Mouse (Mus musculus) hindbrain, embryonic 13.5 days (tissue): ENCODE results near the gene Spryd4. TPM values are rescaled to one million over a fixed set of nuclear protein-coding genes. Genes with fewer than 3 reads are reported as not detected.
"Not testable (repeated sequence)": the region's sequence is repeated elsewhere in the genome, so short reads cannot be mapped to it uniquely, and the experiment has no call there.

ENCODE experiments used
- ATAC-seq: fragments of 200-750 bp; cut with Nextera tagmentation; 2 replicates; pipeline ENCODE4 v1.8.0; 2017; ENCODE audit warnings: moderate TSS enrichment; ENCODE audit not compliant: low FRiP score
- H3K27ac ChIP-seq: fragments of 300-500 bp; sonication (generic); 2 replicates; pipeline ENCODE4 v1.5.1; 2015; ENCODE audit warnings: inconsistent platforms, mild to moderate bottlenecking, moderate library complexity
- H3K27me3 ChIP-seq: fragments of 300-500 bp; sonication (generic); 2 replicates; pipeline ENCODE4 v1.6.1; 2015; ENCODE audit warnings: mild to moderate bottlenecking, inconsistent platforms
- H3K36me3 ChIP-seq: fragments of 300-500 bp; sonication (generic); 2 replicates; pipeline ENCODE4 v1.6.1; 2015; ENCODE audit warnings: mild to moderate bottlenecking, inconsistent platforms
- H3K4me1 ChIP-seq: fragments of 300-500 bp; sonication (generic); replicated peaks from 2 replicates; pipeline ENCODE4 v1.6.1; 2015; ENCODE audit warnings: inconsistent platforms
- H3K4me2 ChIP-seq: fragments of 300-500 bp; sonication (generic); 2 replicates; pipeline ENCODE4 v1.6.1; 2015; ENCODE audit warnings: inconsistent platforms, mild to moderate bottlenecking, moderate library complexity
- H3K4me3 ChIP-seq: fragments of 300-500 bp; sonication (generic); 2 replicates; pipeline ENCODE4 v1.5.1; 2015; ENCODE audit warnings: mild to moderate bottlenecking, inconsistent platforms
- H3K9ac ChIP-seq: fragments of 300-500 bp; sonication (generic); 2 replicates; pipeline ENCODE4 v1.6.1; 2015; ENCODE audit warnings: mild to moderate bottlenecking, inconsistent platforms
- H3K9me3 ChIP-seq: fragments of 300-500 bp; sonication (generic); 2 replicates; pipeline ENCODE4 v1.6.1; 2016; ENCODE audit warnings: inconsistent platforms
- WGBS: fragments of 180-500 bp; shearing (Covaris S2); methylation state at CpG from one replicate; pipeline ENCODE4 v1.1.7; 2015; 5-methylcytosine and 5-hydroxymethylcytosine counted together
- polyA plus RNA-seq: library from polyadenylated mRNA; unstranded; fragments of >200 nt; fragmentation: Nextera tagmentation; extraction: Ambion mirVana; gene quantifications from 2 replicates; pipeline ENCODE4 v1.2.1, GENCODE M21; 2015

Gene Spryd4
- polyA plus RNA-seq, 1 experiment from 2014 or later = 19.6 TPM

- 94% methylated on average over 18 of the region's 18 CpGs for WGBS
- no peak overlapping the region for H3K4me2 ChIP-seq
- H3K4me3 ChIP-seq = no peak overlapping the region
- ATAC-seq = no peak
- H3K27me3 ChIP-seq = peaks cover 11% of the 10 kb centered on the region
- no peaks in the 10 kb centered on the region for H3K4me1 ChIP-seq
- H3K9ac ChIP-seq = no peak overlapping the region
- H3K9me3 ChIP-seq = no peaks in the 10 kb centered on the region
- no peak overlapping the region for H3K27ac ChIP-seq
- H3K36me3 ChIP-seq = no peaks in the 10 kb centered on the region
Measured at GRCm38 (mm10) chr10:128218387-128219117, 6.9 kb upstream of the Spryd4 start.

DNA sequence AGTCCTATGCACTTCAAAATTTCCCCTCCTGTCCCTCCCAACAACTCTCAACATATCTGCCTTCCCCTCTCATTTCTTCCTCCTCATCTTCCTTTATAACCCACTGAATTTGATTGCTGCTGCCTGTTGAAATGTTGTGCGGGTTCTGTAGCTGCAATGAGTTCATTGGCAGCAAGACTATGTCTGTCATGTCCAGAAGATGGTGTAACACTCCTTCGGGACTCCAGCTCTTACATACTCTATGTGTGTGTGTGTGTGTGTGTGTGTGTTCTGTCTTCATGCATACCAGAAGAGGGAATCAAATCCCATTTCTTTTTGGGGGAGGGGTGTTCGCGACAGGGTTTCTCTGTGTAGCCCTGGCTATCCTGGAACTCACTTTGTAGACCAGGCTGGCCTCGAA lies 3.4 kb upstream of the Spryd4 start:
- Histone ChIP-seq H3K4me2 (no peak overlapping the region), H3K4me1 (peaks cover 14% of the 10 kb centered on the region), H3K27me3 (peaks cover 16% of the 10 kb centered on the region), H3K36me3 (no peaks in the 10 kb centered on the region), H3K9me3 (no peaks in the 10 kb centered on the region), H3K27ac (no peak overlapping the region), H3K9ac (no peak overlapping the region), H3K4me3 (no peak overlapping the region)
- ATAC-seq = no peak
- WGBS = 94% methylated on average over 5 of the region's 5 CpGs

GRCm38 (mm10) chr10:128214112-128214511 lies 2.5 kb upstream of the Spryd4 start:
- peaks cover 16% of the 10 kb centered on the region for H3K27me3 ChIP-seq
- not testable (repeated sequence) for ATAC-seq, H3K4me2 ChIP-seq, H3K27ac ChIP-seq, H3K9me3 ChIP-seq, H3K9ac ChIP-seq, H3K36me3 ChIP-seq, H3K4me3 ChIP-seq
- H3K4me1 ChIP-seq = peaks cover 14% of the 10 kb centered on the region
- WGBS = 93% methylated on average over 4 of the region's 4 CpGs

DNA sequence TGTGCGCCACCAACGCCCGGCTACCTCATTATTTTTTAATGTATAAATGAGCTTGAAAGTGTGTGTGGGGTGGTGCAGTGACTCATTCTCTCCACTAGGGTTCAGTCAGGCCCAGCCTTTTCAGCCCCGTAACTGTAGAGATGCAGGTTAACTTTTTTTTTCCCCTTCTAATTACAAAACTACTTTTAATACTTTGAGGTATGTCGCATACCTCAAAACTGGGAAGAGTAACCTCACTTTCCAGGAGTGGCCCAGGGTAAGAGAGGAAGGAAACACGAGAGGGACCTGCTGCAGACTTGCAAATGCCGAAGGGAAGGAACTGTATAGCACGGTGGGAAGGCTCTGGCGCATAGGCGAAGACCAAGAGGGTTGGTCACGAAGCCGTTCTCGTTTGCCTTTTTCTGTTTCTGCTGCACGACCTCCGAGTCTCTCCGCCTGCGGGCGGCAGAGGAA lies 1.3 kb upstream of the Spryd4 start:
- H3K9ac ChIP-seq = no peak overlapping the region

GRCm38 (mm10) chr10:128212148-128212547 lies 541 bp upstream of the Spryd4 start:
- H3K27me3 ChIP-seq = peaks cover 16% of the 10 kb centered on the region
- H3K9ac ChIP-seq = peak overlapping the region; percentile 76
- 0 out of 2 replicates have a peak, but pooled peaks have one; percentile 16 for ATAC-seq
- peaks cover 6% of the 10 kb centered on the region; the same call in 1 of the 2 replicates for H3K36me3 ChIP-seq
- H3K4me3 ChIP-seq = peak overlapping the region; percentile 58
- H3K4me2 ChIP-seq = peak overlapping the region; percentile 79
- peaks cover 14% of the 10 kb centered on the region for H3K4me1 ChIP-seq
- 46% methylated on average over 6 of the region's 6 CpGs for WGBS
- no peaks in the 10 kb centered on the region for H3K9me3 ChIP-seq
- H3K27ac ChIP-seq = peak overlapping the region; percentile 49; the same call in 1 of the 2 replicates

More for the DNA sequence above, 1.3 kb upstream of the Spryd4 start:
- 0 out of 2 replicates have a peak, but pooled peaks have one; percentile 15 for ATAC-seq
- Histone ChIP-seq H3K27ac (no peak overlapping the region), H3K4me3 (peak overlapping the region; percentile 21), H3K4me2 (peak overlapping the region; percentile 50), H3K27me3 (peaks cover 16% of the 10 kb centered on the region), H3K4me1 (peaks cover 14% of the 10 kb centered on the region), H3K36me3 (0 out of 2 replicates have a peak, but pooled peaks cover 4% of the 10 kb centered on the region), H3K9me3 (no peaks in the 10 kb centered on the region)
- under 1% methylated on average over 18 of the region's 18 CpGs for WGBS

- Histone ChIP-seq H3K27ac (no peak overlapping the region), H3K27me3 (peaks cover 16% of the 10 kb centered on the region), H3K4me2 (peak overlapping the region; percentile 79), H3K4me1 (peaks cover 14% of the 10 kb centered on the region), H3K9me3 (no peaks in the 10 kb centered on the region), H3K36me3 (peaks cover 13% of the 10 kb centered on the region), H3K4me3 (peak overlapping the region; percentile 58), H3K9ac (peak overlapping the region; percentile 76)
- WGBS = 37% methylated on average over 14 of the region's 14 CpGs
- ATAC-seq = 0 out of 2 replicates have a peak, but pooled peaks have one; percentile 40
Measured at GRCm38 (mm10) chr10:128210954-128211353, 653 bp downstream of the Spryd4 start.

DNA sequence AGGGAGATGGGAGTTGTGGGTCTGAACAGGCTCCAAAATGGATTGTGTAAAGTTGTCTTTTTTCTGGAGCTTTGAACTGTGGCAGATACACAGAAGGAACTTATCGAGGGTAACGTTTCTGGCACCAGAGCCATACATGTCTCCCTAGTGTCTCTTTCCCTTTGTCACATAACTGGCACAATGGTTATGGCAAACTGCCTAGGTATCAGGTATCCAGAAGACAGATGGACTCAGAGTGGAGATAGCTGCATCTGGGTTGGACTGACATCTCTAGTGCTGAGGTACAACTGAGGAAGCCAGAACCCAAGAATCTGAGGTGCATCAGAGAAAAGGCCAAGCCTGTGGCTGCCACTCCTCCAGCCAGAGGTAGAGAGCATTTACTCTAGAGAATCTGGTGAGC lies 1.5 kb downstream of the Spryd4 start:
- no peak for ATAC-seq
- Histone ChIP-seq H3K9ac (peak overlapping the region; percentile 76; the same call in 1 of the 2 replicates), H3K4me1 (peaks cover 14% of the 10 kb centered on the region), H3K27me3 (peaks cover 16% of the 10 kb centered on the region), H3K4me3 (no peak overlapping the region), H3K27ac (no peak overlapping the region), H3K36me3 (peaks cover 13% of the 10 kb centered on the region), H3K9me3 (no peaks in the 10 kb centered on the region), H3K4me2 (no peak overlapping the region)
- WGBS = 93% methylated on average over 2 of the region's 2 CpGs

- Histone ChIP-seq H3K4me1 (peaks cover 14% of the 10 kb centered on the region), H3K27me3 (peaks cover 13% of the 10 kb centered on the region), H3K4me2 (no peak overlapping the region), H3K36me3 (peaks cover 13% of the 10 kb centered on the region), H3K4me3 (no peak overlapping the region), H3K9me3 (no peaks in the 10 kb centered on the region), H3K9ac (no peak overlapping the region), H3K27ac (no peak overlapping the region)
- 92% methylated on average over 11 of the region's 11 CpGs for WGBS
- no peak for ATAC-seq
Measured at GRCm38 (mm10) chr10:128209311-128210009, 2.1 kb downstream of the Spryd4 start.

GRCm38 (mm10) chr10:128208326-128208725 lies 3.3 kb downstream of the Spryd4 start:
- Histone ChIP-seq H3K36me3 (peaks cover 13% of the 10 kb centered on the region), H3K4me2 (no peak overlapping the region), H3K27me3 (peaks cover 2% of the 10 kb centered on the region), H3K4me3 (no peak overlapping the region), H3K4me1 (peaks cover 14% of the 10 kb centered on the region), H3K9me3 (no peaks in the 10 kb centered on the region), H3K27ac (no peak overlapping the region), H3K9ac (no peak overlapping the region)
- 94% methylated on average over 10 of the region's 10 CpGs for WGBS
- no peak for ATAC-seq

DNA sequence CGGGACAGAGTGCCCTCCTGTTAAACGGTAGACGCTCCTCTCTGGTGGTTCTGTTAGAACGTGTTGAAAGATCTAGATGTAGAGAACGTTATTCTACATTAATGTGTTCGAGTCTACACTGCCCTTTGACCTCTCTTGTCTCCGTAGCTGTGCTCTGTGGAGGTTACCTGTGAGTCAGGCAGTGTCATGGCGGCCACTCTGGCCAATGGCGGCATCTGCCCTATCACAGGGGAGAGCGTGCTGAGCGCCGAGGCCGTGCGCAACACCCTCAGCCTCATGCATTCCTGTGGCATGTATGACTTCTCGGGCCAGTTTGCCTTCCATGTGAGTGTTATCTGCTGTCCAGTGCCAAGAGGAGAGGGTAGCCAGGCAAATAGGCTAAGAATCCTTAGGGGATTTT lies 6.7 kb downstream of the Spryd4 start:
- no peaks in the 10 kb centered on the region for H3K27me3 ChIP-seq
- H3K36me3 ChIP-seq = peaks cover 13% of the 10 kb centered on the region
- no peak overlapping the region for H3K9ac ChIP-seq
- no peak overlapping the region for H3K27ac ChIP-seq
- H3K9me3 ChIP-seq = no peaks in the 10 kb centered on the region
- H3K4me1 ChIP-seq = no peaks in the 10 kb centered on the region
- WGBS = 91% methylated on average over 15 of the region's 15 CpGs
- no peak overlapping the region for H3K4me3 ChIP-seq
- no peak overlapping the region for H3K4me2 ChIP-seq
- no peak for ATAC-seq

GRCm38 (mm10) chr10:128201856-128202255 lies 9.8 kb downstream of the Spryd4 start:
- 77% methylated on average over 6 of the region's 6 CpGs for WGBS
- Histone ChIP-seq H3K4me1 (no peaks in the 10 kb centered on the region), H3K27me3 (peaks cover 7% of the 10 kb centered on the region), H3K9ac (no peak overlapping the region), H3K4me3 (no peak overlapping the region), H3K36me3 (peaks cover 6% of the 10 kb centered on the region; the same call in 1 of the 2 replicates), H3K27ac (no peak overlapping the region), H3K4me2 (no peak overlapping the region), H3K9me3 (no peaks in the 10 kb centered on the region)
- ATAC-seq = no peak
